Mouse (Mus musculus) liver, embryonic 16.5 days (tissue): ENCODE results near the gene Gm45808. TPM values are rescaled to one million over a fixed set of nuclear protein-coding genes. Genes with fewer than 3 reads are reported as not detected.

ENCODE experiments used
- microRNA-seq: library from miRNA; unstranded; fragments of <30 nt; microRNA quantifications from one replicate; pipeline ENCODE4, GENCODE M21; 2016
- polyA plus RNA-seq: library from polyadenylated mRNA; unstranded; fragments of >200 nt; fragmentation: Nextera tagmentation; extraction: Ambion mirVana; gene quantifications from 2 replicates; pipeline ENCODE4 v1.2.1, GENCODE M21; 2015

Gene Gm45808
- polyA plus RNA-seq, 1 experiment from 2014 or later, result not detected

Small RNAs within 50 kb of the gene (microRNA-seq; reads per million reads assigned to microRNA genes)
- gene Gm22133, result 0.74 reads per million

Other genes with a start within 250 kb of the Gm45808 start
- gene Cd37, start 247.7 kb downstream of the Gm45808 start, polyA plus RNA-seq, result 16.4 and 19.3 TPM in 2 replicates
- not detected in 2 replicates for gene Slc6a16, start 245.7 kb downstream of the Gm45808 start, polyA plus RNA-seq
- not detected in 2 replicates for gene Slc6a21, start 209.3 kb downstream of the Gm45808 start, polyA plus RNA-seq
- 0.85 and 1.7 TPM in 2 replicates for gene Trpm4, start 153.0 kb downstream of the Gm45808 start, polyA plus RNA-seq
- 0.39 and 0.60 TPM in 2 replicates for gene Hrc, start 151.5 kb downstream of the Gm45808 start, polyA plus RNA-seq
- gene Ppfia3, start 119.8 kb downstream of the Gm45808 start, polyA plus RNA-seq, result 0.15 and 0.19 TPM in 2 replicates
- gene Lin7b, start 116.2 kb downstream of the Gm45808 start, polyA plus RNA-seq, result not detected in 2 replicates
- gene Snrnp70, start 91.1 kb downstream of the Gm45808 start, polyA plus RNA-seq, result 64.2 and 70.1 TPM in 2 replicates
- gene Kcna7, start 81.2 kb downstream of the Gm45808 start, polyA plus RNA-seq, result not detected in 2 replicates
- 0.09 and 0.26 TPM in 2 replicates for gene Ntf5, start 73.1 kb downstream of the Gm45808 start, polyA plus RNA-seq
- gene Lhb, start 66.0 kb downstream of the Gm45808 start, polyA plus RNA-seq, result not detected in 2 replicates
- 7.6 and 8.9 TPM in 2 replicates for gene Gys1, start 52.0 kb downstream of the Gm45808 start, polyA plus RNA-seq
- gene Ruvbl2, start 48.7 kb downstream of the Gm45808 start, polyA plus RNA-seq, result 58.8 and 59.4 TPM in 2 replicates
- 6,125 and 6,166 TPM in 2 replicates for gene Ftl1, start 26.9 kb downstream of the Gm45808 start, polyA plus RNA-seq
- gene Bax, start 19.9 kb downstream of the Gm45808 start, polyA plus RNA-seq, result 63.3 and 63.4 TPM in 2 replicates
- 0.41 and 0.75 TPM in 2 replicates for gene Tulp2, start 4.9 kb downstream of the Gm45808 start, polyA plus RNA-seq
- 2.5 and 3.3 TPM in 2 replicates for gene Dhdh, start 2.0 kb upstream of the Gm45808 start, polyA plus RNA-seq
- 122 and 124 TPM in 2 replicates for gene Nucb1, start 23.6 kb upstream of the Gm45808 start, polyA plus RNA-seq
- 293 and 328 TPM in 2 replicates for gene Ppp1r15a, start 39.5 kb upstream of the Gm45808 start, polyA plus RNA-seq
- gene Plekha4, start 39.5 kb upstream of the Gm45808 start, polyA plus RNA-seq, result 0.47 and 0.78 TPM in 2 replicates
- gene Hsd17b14, start 68.1 kb upstream of the Gm45808 start, polyA plus RNA-seq, result 1.3 and 1.8 TPM in 2 replicates
- gene Bcat2, start 83.3 kb upstream of the Gm45808 start, polyA plus RNA-seq, result 44.0 and 44.6 TPM in 2 replicates
- gene Fgf21, start 128.7 kb upstream of the Gm45808 start, polyA plus RNA-seq, result not detected in 2 replicates
- gene Fut1, start 130.5 kb upstream of the Gm45808 start, polyA plus RNA-seq, result not detected in 2 replicates
- gene Izumo1, start 135.0 kb upstream of the Gm45808 start, polyA plus RNA-seq, result 0.05 and 0.06 TPM in 2 replicates
- gene Rasip1, start 140.7 kb upstream of the Gm45808 start, polyA plus RNA-seq, result 1.7 and 1.8 TPM in 2 replicates
- gene Mamstr, start 153.2 kb upstream of the Gm45808 start, polyA plus RNA-seq, result 0.58 and 1.3 TPM in 2 replicates
- 0.02 and 0.08 TPM in 2 replicates for gene Fut2, start 179.6 kb upstream of the Gm45808 start, polyA plus RNA-seq
- gene Ntn5, start 197.2 kb upstream of the Gm45808 start, polyA plus RNA-seq, result not detected in 2 replicates
- 0.05 TPM in 1 of 2 replicates, not detected in the other for gene Sec1, start 207.6 kb upstream of the Gm45808 start, polyA plus RNA-seq
- gene Car11, start 213.0 kb upstream of the Gm45808 start, polyA plus RNA-seq, result 0.23 and 0.37 TPM in 2 replicates
- 0.27 and 0.32 TPM in 2 replicates for gene Dbp, start 218.3 kb upstream of the Gm45808 start, polyA plus RNA-seq
- gene Rpl18, start 228.6 kb upstream of the Gm45808 start, polyA plus RNA-seq, result 460 and 502 TPM in 2 replicates
- 11.0 and 13.9 TPM in 2 replicates for gene Sphk2, start 231.2 kb upstream of the Gm45808 start, polyA plus RNA-seq
- 0.16 and 0.30 TPM in 2 replicates for gene Fam83e, start 234.4 kb upstream of the Gm45808 start, polyA plus RNA-seq
- gene Spaca4, start 239.0 kb upstream of the Gm45808 start, polyA plus RNA-seq, result not detected in 2 replicates